Mouse (Mus musculus) heart, embryonic 16.5 days (tissue): ENCODE data around the gene Gm49416. TPM values are rescaled to one million over a fixed set of nuclear protein-coding genes. Genes with fewer than 3 reads are reported as not detected.
A peak's percentile ranks its signal among the peaks of the same experiment; 100 is the strongest.

Experiments used
- ATAC-seq: fragments of 200-750 bp; cut with Nextera tagmentation; replicated peaks from 2 replicates; pipeline ENCODE4 v1.8.0; 2017; ENCODE audit warnings: moderate number of reproducible peaks; ENCODE audit not compliant: insufficient read depth, low FRiP score; ENCODE audit errors: extremely low read depth
- H3K27ac ChIP-seq: fragments of 300-500 bp; sonication (generic); 2 replicates; pipeline ENCODE4 v1.5.1; 2014; ENCODE audit warnings: mild to moderate bottlenecking, low read length, control low read depth, moderate library complexity
- H3K27me3 ChIP-seq: fragments of 300-500 bp; sonication (generic); 2 replicates; pipeline ENCODE4 v1.6.1; 2014; ENCODE audit warnings: low read length, mixed read lengths; ENCODE audit not compliant: control insufficient read depth, insufficient read depth
- H3K36me3 ChIP-seq: fragments of 300-500 bp; sonication (generic); 2 replicates; pipeline ENCODE4 v1.6.1; 2014; ENCODE audit not compliant: control insufficient read depth, insufficient read depth
- H3K4me1 ChIP-seq: fragments of 300-500 bp; sonication (generic); 2 replicates; pipeline ENCODE4 v1.6.1; 2014; ENCODE audit warnings: low read length, mixed read lengths; ENCODE audit not compliant: control insufficient read depth, insufficient read depth
- H3K4me2 ChIP-seq: fragments of 300-500 bp; sonication (generic); 2 replicates; pipeline ENCODE4 v1.6.1; 2014; ENCODE audit warnings: low read depth, mild to moderate bottlenecking, control low read depth, low read length
- H3K4me3 ChIP-seq: fragments of 300-500 bp; sonication (generic); 2 replicates; pipeline ENCODE4 v1.5.1; 2014; ENCODE audit warnings: mild to moderate bottlenecking, control low read depth, low read length
- H3K9ac ChIP-seq: fragments of 300-500 bp; sonication (generic); 2 replicates; pipeline ENCODE4 v1.6.1; 2014; ENCODE audit warnings: low read length, control low read depth
- H3K9me3 ChIP-seq: fragments of 300-500 bp; sonication (generic); replicated peaks from 2 replicates; pipeline ENCODE4 v1.6.1; 2016; ENCODE audit warnings: low read length; ENCODE audit not compliant: control insufficient read depth
- WGBS: fragments of 180-500 bp; shearing (Covaris S2); extraction: QIAGEN DNeasy Blood & Tissue Kit; methylation state at CpG from one replicate; pipeline ENCODE4 v1.1.7; 2014; 5-methylcytosine and 5-hydroxymethylcytosine counted together
- polyA plus RNA-seq: library from polyadenylated mRNA; unstranded; fragments of >200 nt; fragmentation: Nextera tagmentation; extraction: Ambion mirVana; gene quantifications from 2 replicates; pipeline ENCODE4 v1.2.1, GENCODE M21; 2015

Gene Gm49416
- polyA plus RNA-seq, 1 experiment from 2014 or later = not detected

DNA sequence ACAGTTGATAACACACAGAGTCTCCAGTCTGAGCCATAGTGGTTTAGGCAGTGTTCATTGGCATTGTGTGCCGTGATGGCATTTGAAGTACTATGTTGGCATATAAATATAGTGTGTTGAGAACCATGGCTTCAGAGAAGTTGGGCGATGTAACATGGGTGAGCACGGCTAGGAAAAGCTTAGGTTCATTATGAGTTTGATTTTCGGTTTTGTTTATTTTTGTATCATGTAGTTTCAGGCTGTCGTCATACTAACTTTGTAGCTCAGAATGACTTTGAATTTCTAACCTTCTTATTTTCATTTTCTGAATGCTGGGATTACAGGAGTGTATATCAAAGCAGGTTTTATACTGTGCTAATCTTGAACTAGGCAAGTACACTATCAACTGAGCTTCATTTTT is 14.7 kb downstream of the Gm49416 start:
- H3K9me3 ChIP-seq = no peaks in the 10 kb centered on the region
- peaks cover 53% of the 10 kb centered on the region for H3K36me3 ChIP-seq
- H3K27ac ChIP-seq = no peak overlapping the region
- no peaks in the 10 kb centered on the region for H3K27me3 ChIP-seq
- WGBS = 92% methylated on average over 5 of the region's 5 CpGs
- H3K4me3 ChIP-seq = no peak overlapping the region
- no peak overlapping the region for H3K4me2 ChIP-seq
- peaks cover 10% of the 10 kb centered on the region for H3K4me1 ChIP-seq
- ATAC-seq = no peak
- H3K9ac ChIP-seq = no peak overlapping the region

DNA sequence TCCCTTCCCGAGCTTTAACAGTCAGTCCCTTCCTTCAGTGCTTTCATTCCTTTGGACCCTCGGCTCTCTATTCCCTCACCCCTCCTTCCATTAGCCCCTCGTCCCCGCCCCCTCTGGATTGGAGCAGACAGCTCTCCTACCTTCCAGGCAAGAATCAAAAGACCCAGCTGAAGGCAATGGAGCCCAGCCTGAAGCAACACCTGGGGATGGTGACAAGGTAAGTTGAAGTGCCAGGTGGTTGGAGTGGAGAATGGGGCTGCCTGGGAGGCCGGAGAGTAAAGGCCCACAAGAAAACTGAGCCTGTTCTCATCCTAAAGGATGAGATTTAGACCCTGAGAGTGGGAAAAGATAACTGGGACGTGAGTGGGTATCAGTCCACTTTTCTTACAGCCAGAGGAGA is 19.8 kb downstream of the Gm49416 start:
- Histone ChIP-seq H3K27me3 (no peaks in the 10 kb centered on the region), H3K4me1 (no peaks in the 10 kb centered on the region), H3K27ac (no peak overlapping the region), H3K36me3 (peaks cover 89% of the 10 kb centered on the region), H3K9ac (no peak overlapping the region), H3K9me3 (no peaks in the 10 kb centered on the region), H3K4me2 (no peak overlapping the region), H3K4me3 (no peak overlapping the region)
- WGBS = 88% methylated on average over 6 of the region's 6 CpGs
- no peak for ATAC-seq

- H3K27ac ChIP-seq = no peak overlapping the region
- WGBS = 86% methylated on average over 5 of the region's 5 CpGs
- peaks cover 93% of the 10 kb centered on the region for H3K36me3 ChIP-seq
- H3K4me1 ChIP-seq = no peaks in the 10 kb centered on the region
- no peak for ATAC-seq
- no peak overlapping the region for H3K4me3 ChIP-seq
- H3K9me3 ChIP-seq = no peaks in the 10 kb centered on the region
- H3K27me3 ChIP-seq = no peaks in the 10 kb centered on the region
- H3K9ac ChIP-seq = no peak overlapping the region
- no peak overlapping the region for H3K4me2 ChIP-seq
Observed at GRCm38 (mm10) chr19:8911810-8912209, 23.1 kb downstream of the Gm49416 start.

- WGBS = 92% methylated on average over 3 of the region's 3 CpGs
- no peaks in the 10 kb centered on the region for H3K9me3 ChIP-seq
Observed at GRCm38 (mm10) chr19:8914212-8914611, 25.5 kb downstream of the Gm49416 start.

DNA sequence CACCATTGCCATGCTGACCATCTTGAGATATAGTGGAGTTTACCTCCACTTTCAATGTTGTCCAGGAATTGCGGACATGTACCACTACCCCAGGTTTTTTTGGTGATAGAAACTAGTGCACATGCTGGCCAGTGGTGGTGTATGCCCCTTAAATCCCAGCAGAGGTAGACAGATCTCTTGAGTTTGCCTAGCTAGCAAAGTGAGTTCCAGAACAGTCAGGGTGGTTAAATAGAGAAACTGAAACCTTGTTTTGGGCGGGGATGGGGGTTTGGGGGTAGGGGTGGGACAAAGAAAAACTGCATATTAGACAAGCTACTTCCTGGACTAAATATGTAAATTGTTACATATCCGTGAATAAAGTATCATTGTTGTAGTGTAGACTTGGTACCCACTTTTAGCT is 30.3 kb downstream of the Gm49416 start:
- Histone ChIP-seq H3K27ac (no peak overlapping the region), H3K9me3 (no peaks in the 10 kb centered on the region), H3K9ac (no peak overlapping the region), H3K4me3 (no peak overlapping the region), H3K27me3 (no peaks in the 10 kb centered on the region), H3K36me3 (peaks cover 27% of the 10 kb centered on the region), H3K4me1 (peaks cover 12% of the 10 kb centered on the region), H3K4me2 (no peak overlapping the region)
- WGBS = 92% methylated on average over 3 of the region's 3 CpGs
- ATAC-seq = no peak

More at GRCm38 (mm10) chr19:8914212-8914611, 25.5 kb downstream of the Gm49416 start:
- Histone ChIP-seq H3K36me3 (peaks cover 73% of the 10 kb centered on the region), H3K27ac (no peak overlapping the region), H3K27me3 (no peaks in the 10 kb centered on the region), H3K4me3 (no peak overlapping the region), H3K9ac (no peak overlapping the region), H3K4me2 (no peak overlapping the region), H3K4me1 (no peaks in the 10 kb centered on the region)
- ATAC-seq = no peak

GRCm38 (mm10) chr19:8919684-8920072 is 31.0 kb downstream of the Gm49416 start:
- H3K27ac ChIP-seq = peak overlapping the region; percentile 89
- H3K4me1 ChIP-seq = peaks cover 12% of the 10 kb centered on the region
- no peak for ATAC-seq
- no peaks in the 10 kb centered on the region for H3K9me3 ChIP-seq
- H3K4me3 ChIP-seq = peak overlapping the region; percentile 83
- WGBS = 55% methylated on average over 6 of the region's 6 CpGs
- H3K4me2 ChIP-seq = peak overlapping the region; percentile 72
- no peaks in the 10 kb centered on the region for H3K27me3 ChIP-seq
- peak overlapping the region; percentile 87 for H3K9ac ChIP-seq
- peaks cover 21% of the 10 kb centered on the region for H3K36me3 ChIP-seq

GRCm38 (mm10) chr19:8920073-8920736 is 31.5 kb downstream of the Gm49416 start, which contains the start of gene B3gat3:
B3gat3 (plus strand) TSS chr19:8920374.
- peaks cover 12% of the 10 kb centered on the region for H3K4me1 ChIP-seq
- H3K36me3 ChIP-seq = peaks cover 15% of the 10 kb centered on the region
- peak within 1 kb of the TSS; percentile 87 for H3K9ac ChIP-seq
- 2% methylated on average over 37 of the region's 50 CpGs for WGBS
- peak within 1 kb of the TSS; percentile 89 for H3K27ac ChIP-seq
- peak within 1 kb of the TSS; percentile 83 for H3K4me3 ChIP-seq
- no peaks in the 10 kb centered on the region for H3K27me3 ChIP-seq
- peak within 1 kb of the TSS; percentile 72 for H3K4me2 ChIP-seq
- no peaks in the 10 kb centered on the region for H3K9me3 ChIP-seq
- peak; percentile 97 for ATAC-seq

GRCm38 (mm10) chr19:8920836-8921291 is 32.1 kb downstream of the Gm49416 start:
- Histone ChIP-seq H3K27me3 (no peaks in the 10 kb centered on the region), H3K9me3 (no peaks in the 10 kb centered on the region), H3K27ac (peak overlapping the region; percentile 89), H3K4me3 (peak overlapping the region; percentile 83), H3K4me1 (peaks cover 12% of the 10 kb centered on the region), H3K4me2 (peak overlapping the region; percentile 72), H3K36me3 (peaks cover 12% of the 10 kb centered on the region), H3K9ac (peak overlapping the region; percentile 87)
- WGBS = 1% methylated on average over 6 of the region's 6 CpGs
- no peak for ATAC-seq

- Histone ChIP-seq H3K27me3 (no peaks in the 10 kb centered on the region), H3K9ac (no peak overlapping the region), H3K27ac (no peak overlapping the region), H3K36me3 (peaks cover 9% of the 10 kb centered on the region; the same call in 1 of the 2 replicates), H3K9me3 (no peaks in the 10 kb centered on the region), H3K4me1 (peaks cover 12% of the 10 kb centered on the region), H3K4me3 (no peak overlapping the region), H3K4me2 (no peak overlapping the region)
- 65% methylated on average over 9 of the region's 9 CpGs for WGBS
- no peak for ATAC-seq
Observed at GRCm38 (mm10) chr19:8921741-8922140, 33.0 kb downstream of the Gm49416 start.
